Mouse (Mus musculus): ENCODE data around the gene Tfap2c.

- TF ChIP-seq CTCF (IDR thresholded peaks at IDR 0.05; ENCODE audit: borderline replicate concordance, extremely low read depth, insufficient read depth, insufficient read length) (no peak), POLR2A (IDR thresholded peaks at IDR 0.05; ENCODE audit: borderline replicate concordance, extremely low read depth, insufficient read depth, insufficient read length, poor library complexity, severe bottlenecking) (no peak)
Measured at GRCm38 (mm10) chr2:172607710-172608109, 58.3 kb downstream of the Tfap2c start.
